Mouse (Mus musculus): Measurements from ENCODE around the gene Gsdma3. TPM values are rescaled to one million over a fixed set of nuclear protein-coding genes. Genes with fewer than 3 reads are reported as not detected.
"Not testable (repeated sequence)": the region's sequence is repeated elsewhere in the genome, so short reads cannot be mapped to it uniquely, and the experiment has no call there.

Gsdma3 gene
- polyA plus RNA-seq, 1 experiment = 1.1 TPM

DNA sequence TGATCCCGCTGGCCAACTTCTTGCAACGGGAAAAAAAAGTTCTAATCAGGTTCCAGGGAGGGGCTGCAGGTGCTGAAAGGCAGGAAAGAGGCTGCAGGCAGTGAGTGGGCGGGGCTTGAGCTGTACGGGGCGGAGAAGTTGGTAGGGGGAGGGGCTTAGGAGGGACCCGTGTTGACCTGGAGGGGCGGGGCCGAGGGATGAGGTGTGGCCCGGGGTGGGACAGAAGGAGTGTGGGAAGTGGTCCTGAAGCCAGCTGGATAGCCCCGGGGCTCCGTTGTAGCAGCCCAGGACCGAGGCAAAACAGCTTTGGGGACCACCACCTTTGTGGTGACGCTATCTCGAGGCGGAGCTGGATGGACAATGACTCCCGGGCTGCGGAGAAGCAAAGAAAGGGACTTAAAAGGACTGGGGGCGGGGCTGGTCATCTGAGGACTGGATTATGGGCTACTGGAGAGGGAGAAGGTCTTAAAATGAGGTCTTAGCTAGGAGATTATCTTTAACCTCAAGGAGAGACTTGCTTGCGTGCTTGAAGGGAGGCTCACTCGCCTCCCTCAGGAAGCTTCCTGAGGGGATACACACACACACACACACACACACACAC is 24.0 kb upstream of the Gsdma3 start:
- no peaks in the 10 kb centered on the region for H3K27me3 ChIP-seq (ENCODE audit: control insufficient read depth, insufficient read depth, low read length)
- no peak overlapping the region for H3K4me3 ChIP-seq (ENCODE audit: control insufficient read depth, insufficient read depth, low read length)
- 11% methylated on average over 20 of the region's 20 CpGs for WGBS
- peak; percentile 35 for DNase-seq
- no peak for TF ChIP-seq POLR2A (IDR thresholded peaks at IDR 0.05; ENCODE audit: control insufficient read depth, extremely low read depth, insufficient read depth, low read length, poor library complexity)
- H3K4me1 ChIP-seq (replicated peaks; ENCODE audit: control insufficient read depth, insufficient read depth, low read length) = peaks cover 8% of the 10 kb centered on the region
- no peak overlapping the region for H3K27ac ChIP-seq (ENCODE audit: control insufficient read depth, insufficient read depth, low read length)
- H3K36me3 ChIP-seq (ENCODE audit: control insufficient read depth, insufficient read depth, low read length) = no peaks in the 10 kb centered on the region

DNA sequence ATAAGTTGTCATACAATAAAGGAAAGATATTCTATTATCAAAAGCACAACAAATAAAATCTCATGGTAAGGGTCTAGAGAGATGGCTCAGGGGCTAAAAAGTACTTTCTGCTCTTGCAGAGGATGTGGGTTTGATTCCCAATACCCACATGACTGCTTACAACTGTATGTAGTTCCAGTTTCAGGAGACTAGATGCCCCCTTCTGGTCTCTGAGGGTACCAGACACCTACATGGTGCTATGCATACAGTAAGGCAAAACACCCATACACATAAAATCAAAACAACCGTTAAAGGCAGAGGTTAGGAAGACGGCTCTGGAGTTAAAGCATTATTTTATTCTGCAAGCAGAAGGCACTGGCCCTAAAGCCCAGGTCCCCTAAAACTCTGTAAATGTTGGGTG is 22.2 kb upstream of the Gsdma3 start:
- Histone ChIP-seq H3K4me3 (ENCODE audit: control insufficient read depth, insufficient read depth, low read length) (no peak overlapping the region), H3K27me3 (ENCODE audit: control insufficient read depth, insufficient read depth, low read length) (no peaks in the 10 kb centered on the region), H3K36me3 (ENCODE audit: control insufficient read depth, insufficient read depth, low read length) (no peaks in the 10 kb centered on the region), H3K27ac (ENCODE audit: control insufficient read depth, insufficient read depth, low read length) (no peak overlapping the region), H3K4me1 (replicated peaks; ENCODE audit: control insufficient read depth, insufficient read depth, low read length) (peaks cover 8% of the 10 kb centered on the region)
- WGBS = 86% methylated on average over 2 of the region's 2 CpGs
- no peak for DNase-seq
- no peak for TF ChIP-seq POLR2A (IDR thresholded peaks at IDR 0.05; ENCODE audit: control insufficient read depth, extremely low read depth, insufficient read depth, low read length, poor library complexity)
- TF ChIP-seq CTCF (IDR thresholded peaks at IDR 0.05; ENCODE audit: borderline replicate concordance, control insufficient read depth, extremely low read depth, insufficient read depth, low read length, poor library complexity) = no peak

- H3K36me3 ChIP-seq (ENCODE audit: control insufficient read depth, insufficient read depth, low read length); H3K27me3 ChIP-seq (ENCODE audit: control insufficient read depth, insufficient read depth, low read length); DNase-seq; H3K27ac ChIP-seq (ENCODE audit: control insufficient read depth, insufficient read depth, low read length); H3K4me1 ChIP-seq (replicated peaks; ENCODE audit: control insufficient read depth, insufficient read depth, low read length); H3K4me3 ChIP-seq (ENCODE audit: control insufficient read depth, insufficient read depth, low read length): not testable (repeated sequence)
- 76% methylated on average over 6 of the region's 6 CpGs for WGBS
Observed at GRCm38 (mm10) chr11:98604911-98605310, 21.2 kb upstream of the Gsdma3 start.

- H3K4me3 ChIP-seq (ENCODE audit: control insufficient read depth, insufficient read depth, low read length) = no peak overlapping the region
- H3K4me1 ChIP-seq (replicated peaks; ENCODE audit: control insufficient read depth, insufficient read depth, low read length) = peaks cover 8% of the 10 kb centered on the region
- 5% methylated on average over 3 of the region's 3 CpGs for WGBS
- H3K36me3 ChIP-seq (ENCODE audit: control insufficient read depth, insufficient read depth, low read length) = no peaks in the 10 kb centered on the region
- no peak overlapping the region for H3K27ac ChIP-seq (ENCODE audit: control insufficient read depth, insufficient read depth, low read length)
- DNase-seq = peak; percentile 33
- no peaks in the 10 kb centered on the region for H3K27me3 ChIP-seq (ENCODE audit: control insufficient read depth, insufficient read depth, low read length)
- TF ChIP-seq CTCF (IDR thresholded peaks at IDR 0.05; ENCODE audit: borderline replicate concordance, control insufficient read depth, extremely low read depth, insufficient read depth, low read length, poor library complexity) (no peak), POLR2A (IDR thresholded peaks at IDR 0.05; ENCODE audit: control insufficient read depth, extremely low read depth, insufficient read depth, low read length, poor library complexity) (no peak)
Observed at GRCm38 (mm10) chr11:98606763-98607162, 19.4 kb upstream of the Gsdma3 start.

GRCm38 (mm10) chr11:98620791-98621190 is 5.4 kb upstream of the Gsdma3 start:
- no peak for DNase-seq
- no peak for TF ChIP-seq CTCF (IDR thresholded peaks at IDR 0.05; ENCODE audit: borderline replicate concordance, control insufficient read depth, extremely low read depth, insufficient read depth, low read length, poor library complexity)
- no peak for TF ChIP-seq POLR2A (IDR thresholded peaks at IDR 0.05; ENCODE audit: control insufficient read depth, extremely low read depth, insufficient read depth, low read length, poor library complexity)

DNA sequence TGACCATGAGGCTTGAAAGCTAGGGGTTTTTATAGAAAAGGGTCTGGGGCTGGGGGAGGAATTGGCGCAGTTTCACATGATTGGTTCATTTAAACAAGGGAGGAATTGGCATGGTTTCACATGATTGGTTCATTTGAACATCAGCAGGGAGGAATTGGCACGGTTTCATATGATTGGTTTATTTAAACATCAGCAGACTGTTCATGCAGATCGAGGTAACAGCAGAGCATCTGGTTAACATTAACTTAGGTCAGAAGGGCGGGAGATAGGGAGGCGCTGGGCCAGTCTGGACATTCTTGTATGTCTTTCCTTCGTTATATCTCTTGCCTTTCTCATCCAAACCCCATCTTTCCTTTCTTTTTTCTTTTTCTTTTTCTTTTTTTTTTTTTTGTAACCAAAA is 2.2 kb upstream of the Gsdma3 start:
- H3K36me3 ChIP-seq (ENCODE audit: control insufficient read depth, insufficient read depth, low read length); H3K4me3 ChIP-seq (ENCODE audit: control insufficient read depth, insufficient read depth, low read length); H3K4me1 ChIP-seq (replicated peaks; ENCODE audit: control insufficient read depth, insufficient read depth, low read length); H3K27ac ChIP-seq (ENCODE audit: control insufficient read depth, insufficient read depth, low read length); H3K27me3 ChIP-seq (ENCODE audit: control insufficient read depth, insufficient read depth, low read length); DNase-seq: not testable (repeated sequence)
- 95% methylated on average over 6 of the region's 6 CpGs for WGBS

More at GRCm38 (mm10) chr11:98620791-98621190, 5.4 kb upstream of the Gsdma3 start:
- H3K4me1 ChIP-seq (replicated peaks; ENCODE audit: control insufficient read depth, insufficient read depth, low read length) = no peaks in the 10 kb centered on the region
- no peaks in the 10 kb centered on the region for H3K36me3 ChIP-seq (ENCODE audit: control insufficient read depth, insufficient read depth, low read length)
- 94% methylated on average over 13 of the region's 13 CpGs for WGBS
- H3K4me3 ChIP-seq (ENCODE audit: control insufficient read depth, insufficient read depth, low read length) = no peak overlapping the region
- no peak overlapping the region for H3K27ac ChIP-seq (ENCODE audit: control insufficient read depth, insufficient read depth, low read length)
- no peaks in the 10 kb centered on the region for H3K27me3 ChIP-seq (ENCODE audit: control insufficient read depth, insufficient read depth, low read length)

DNA sequence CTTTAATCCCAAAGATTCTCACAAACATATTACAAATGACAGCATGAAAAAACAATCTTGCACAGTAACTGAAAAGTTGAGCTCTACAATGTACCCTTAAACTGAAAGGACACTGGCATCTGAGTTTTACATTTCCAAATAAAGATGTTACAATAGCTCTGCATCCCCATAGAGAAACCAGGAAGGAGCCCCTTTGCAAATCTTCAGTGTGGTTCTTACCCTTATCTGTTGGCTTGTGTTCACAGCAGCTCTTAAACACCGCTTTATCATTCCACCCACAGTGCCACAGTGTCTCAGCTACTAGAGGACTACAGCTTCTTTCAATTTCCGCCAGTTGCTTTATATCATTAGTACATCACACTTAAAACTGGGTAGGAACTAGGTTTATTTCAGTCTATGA is 1.8 kb upstream of the Gsdma3 start:
- H3K4me1 ChIP-seq (replicated peaks; ENCODE audit: control insufficient read depth, insufficient read depth, low read length); DNase-seq; H3K27me3 ChIP-seq (ENCODE audit: control insufficient read depth, insufficient read depth, low read length); H3K4me3 ChIP-seq (ENCODE audit: control insufficient read depth, insufficient read depth, low read length); H3K36me3 ChIP-seq (ENCODE audit: control insufficient read depth, insufficient read depth, low read length); H3K27ac ChIP-seq (ENCODE audit: control insufficient read depth, insufficient read depth, low read length): not testable (repeated sequence)
- WGBS = 92% methylated on average over 2 of the region's 2 CpGs
